Mouse (Mus musculus): ENCODE measurements around the gene Oscar.
"Not testable (repeated sequence)": the region's sequence is repeated elsewhere in the genome, so short reads cannot be mapped to it uniquely, and the experiment has no call there.

The Oscar gene

GRCm38 (mm10) chr7:3609082-3609481, 6.9 kb downstream of the Oscar start:
- DNase-seq, result no peak

DNA sequence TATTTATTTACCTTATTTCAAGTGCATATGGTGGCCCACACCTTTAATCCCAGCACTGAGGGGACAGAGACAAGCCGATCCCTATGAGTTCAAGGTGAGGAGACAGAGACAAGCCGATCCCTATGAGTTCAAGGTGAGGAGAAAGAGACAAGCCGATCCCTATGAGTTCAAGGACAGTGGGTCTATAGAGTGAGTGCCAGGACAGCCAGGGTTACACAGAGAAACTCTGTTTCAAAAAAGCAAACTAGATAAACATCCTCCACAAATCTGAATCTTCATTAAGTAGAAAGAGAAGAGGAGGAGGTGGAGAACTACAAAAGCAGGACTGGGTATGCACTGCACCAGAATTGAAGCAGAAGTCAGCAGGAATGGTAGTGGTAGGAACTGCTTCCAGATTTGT, 7.3 kb downstream of the Oscar start:
- no peak for DNase-seq

DNA sequence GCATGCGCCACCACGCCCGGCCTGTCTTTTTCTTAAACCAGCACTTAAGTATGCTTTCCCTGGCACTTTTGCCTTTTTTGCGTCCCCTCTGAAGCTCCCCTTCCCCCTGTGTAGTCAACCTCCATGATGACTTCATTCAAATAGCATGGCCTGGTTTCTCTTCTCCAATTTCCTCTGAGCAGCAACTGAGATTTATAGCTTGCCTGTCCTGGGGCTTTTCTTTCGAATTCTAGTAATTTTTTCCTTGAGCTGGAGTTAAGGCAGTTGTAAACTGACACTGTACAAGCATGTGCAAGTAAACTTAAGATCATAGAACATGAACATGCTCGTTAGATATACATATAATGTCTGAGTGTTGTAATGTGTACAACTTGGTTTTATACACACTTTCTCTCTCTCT, 8.6 kb downstream of the Oscar start:
- no peak for DNase-seq

DNA sequence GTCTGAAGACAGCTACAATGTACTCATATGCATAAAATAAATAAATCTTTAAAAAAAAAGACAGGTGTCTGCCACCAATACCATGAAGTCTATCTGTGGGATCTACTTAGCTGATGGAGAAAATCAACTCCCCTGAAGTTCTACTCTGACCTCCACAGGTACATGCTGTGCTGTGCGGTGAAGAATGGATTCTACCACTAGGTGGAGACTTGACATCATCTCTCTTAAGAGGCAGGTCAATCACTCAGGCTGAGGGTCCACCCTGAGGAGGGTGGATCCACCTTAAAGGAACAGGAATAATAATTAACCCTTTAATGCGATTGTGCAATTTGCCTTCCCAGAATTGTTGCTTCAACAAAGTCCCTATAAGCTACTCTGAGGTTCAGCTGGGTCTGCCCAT, 9.2 kb downstream of the Oscar start:
- DNase-seq, result no peak

DNA sequence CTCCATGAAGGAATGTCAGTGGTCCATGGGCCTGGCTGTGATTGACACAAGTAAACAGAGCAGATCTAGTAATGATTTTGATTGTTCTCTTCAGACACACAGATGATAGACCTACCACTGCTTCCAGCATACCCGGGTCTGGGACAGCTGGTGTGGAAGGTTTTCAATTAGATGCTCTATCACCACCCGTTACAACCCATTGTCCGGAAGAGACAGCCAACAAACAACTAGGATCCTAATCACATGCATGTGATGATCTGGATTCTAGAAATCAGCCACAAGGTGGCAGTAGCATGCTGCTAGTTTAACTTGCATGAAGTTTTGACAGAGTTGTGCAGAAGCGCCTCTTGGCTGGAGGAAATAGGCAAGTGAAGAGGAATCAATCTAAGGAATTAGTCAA, 14.8 kb downstream of the Oscar start:
- peak; percentile 67 for DNase-seq

- not testable (repeated sequence) for DNase-seq
Observed at GRCm38 (mm10) chr7:3597755-3598154, 18.2 kb downstream of the Oscar start.

GRCm38 (mm10) chr7:3595146-3595545, 20.8 kb downstream of the Oscar start:
- DNase-seq, result no peak

- DNase-seq, result no peak
Observed at GRCm38 (mm10) chr7:3594686-3595085, 21.3 kb downstream of the Oscar start.

GRCm38 (mm10) chr7:3593855-3594254, 22.1 kb downstream of the Oscar start:
- DNase-seq, result no peak

- DNase-seq, result no peak
Observed at GRCm38 (mm10) chr7:3591534-3591933, 24.4 kb downstream of the Oscar start.

DNA sequence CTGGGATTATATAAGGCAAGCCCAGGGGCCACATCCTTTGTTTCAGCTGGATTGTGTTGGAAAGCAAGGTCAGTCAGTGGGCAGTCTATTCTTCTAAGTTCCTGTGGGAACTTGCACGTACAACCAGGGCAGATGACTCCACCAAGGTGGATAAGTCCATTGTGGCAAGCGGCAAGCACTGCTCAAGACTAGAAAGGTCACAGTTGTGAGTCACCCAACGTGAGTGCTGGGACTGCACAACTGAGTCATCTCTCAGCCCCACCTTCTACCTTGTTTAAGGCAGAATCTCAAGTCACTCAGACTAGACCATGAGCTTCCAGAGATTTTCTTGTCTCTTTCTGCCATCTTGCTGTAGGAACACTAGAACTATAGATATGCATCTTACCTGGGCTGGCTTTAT, 25.4 kb downstream of the Oscar start:
- DNase-seq, result no peak

GRCm38 (mm10) chr7:3587292-3587691, 28.7 kb downstream of the Oscar start:
- no peak for DNase-seq

DNA sequence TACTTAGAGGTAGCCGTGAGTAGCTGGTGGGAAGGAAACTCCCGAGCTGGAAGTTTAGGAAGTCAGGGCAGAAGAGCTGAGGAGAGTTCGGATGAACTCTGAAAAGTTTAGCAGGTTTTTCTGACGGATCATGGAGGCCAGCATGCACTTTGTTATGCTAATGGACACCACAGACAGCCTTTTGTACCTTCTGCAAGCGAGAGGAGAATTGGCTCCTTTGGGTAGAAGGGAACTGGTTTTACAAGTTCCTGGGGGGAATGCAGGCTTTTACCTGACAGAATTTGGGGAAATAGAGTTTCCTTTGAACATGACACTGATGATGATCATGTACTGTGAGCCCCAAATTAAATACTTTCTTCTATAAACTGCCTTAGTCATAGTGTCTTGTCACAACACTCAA, 29.7 kb downstream of the Oscar start:
- no peak for DNase-seq

- no peak for DNase-seq
Observed at GRCm38 (mm10) chr7:3585763-3586162, 30.2 kb downstream of the Oscar start.

- no peak for DNase-seq
Observed at GRCm38 (mm10) chr7:3580029-3580428, 35.9 kb downstream of the Oscar start.

DNA sequence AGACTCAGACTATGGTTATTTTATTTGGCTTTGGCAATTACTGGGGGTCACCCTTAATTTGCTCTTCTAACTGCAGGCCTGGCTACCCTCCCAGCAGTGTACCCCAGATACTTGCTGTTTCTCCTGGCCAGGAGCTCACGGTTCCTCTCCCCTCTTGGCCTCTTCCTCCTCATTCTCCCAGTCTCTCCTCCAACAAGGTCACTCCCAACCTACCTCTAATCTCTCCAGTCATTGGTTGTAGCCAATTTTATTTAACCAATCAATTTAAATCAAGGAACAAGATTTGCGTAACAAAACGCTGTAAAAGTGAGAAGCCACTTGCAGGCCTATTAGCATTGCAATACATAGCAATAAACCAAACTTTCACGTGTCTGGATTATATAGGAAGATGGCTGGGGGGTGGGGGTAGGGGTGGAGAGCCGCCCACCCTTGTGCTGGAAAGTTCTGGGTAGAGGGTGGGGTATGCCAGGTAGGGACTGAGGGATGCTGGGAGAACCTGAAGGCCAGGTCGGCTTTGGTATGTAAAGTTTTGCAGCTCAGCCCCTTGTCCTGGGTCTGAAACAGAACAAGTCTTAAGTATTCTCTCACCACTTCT, 36.9 kb downstream of the Oscar start:
- no peak for DNase-seq

GRCm38 (mm10) chr7:3578196-3578595, 37.8 kb downstream of the Oscar start:
- no peak for DNase-seq

DNA sequence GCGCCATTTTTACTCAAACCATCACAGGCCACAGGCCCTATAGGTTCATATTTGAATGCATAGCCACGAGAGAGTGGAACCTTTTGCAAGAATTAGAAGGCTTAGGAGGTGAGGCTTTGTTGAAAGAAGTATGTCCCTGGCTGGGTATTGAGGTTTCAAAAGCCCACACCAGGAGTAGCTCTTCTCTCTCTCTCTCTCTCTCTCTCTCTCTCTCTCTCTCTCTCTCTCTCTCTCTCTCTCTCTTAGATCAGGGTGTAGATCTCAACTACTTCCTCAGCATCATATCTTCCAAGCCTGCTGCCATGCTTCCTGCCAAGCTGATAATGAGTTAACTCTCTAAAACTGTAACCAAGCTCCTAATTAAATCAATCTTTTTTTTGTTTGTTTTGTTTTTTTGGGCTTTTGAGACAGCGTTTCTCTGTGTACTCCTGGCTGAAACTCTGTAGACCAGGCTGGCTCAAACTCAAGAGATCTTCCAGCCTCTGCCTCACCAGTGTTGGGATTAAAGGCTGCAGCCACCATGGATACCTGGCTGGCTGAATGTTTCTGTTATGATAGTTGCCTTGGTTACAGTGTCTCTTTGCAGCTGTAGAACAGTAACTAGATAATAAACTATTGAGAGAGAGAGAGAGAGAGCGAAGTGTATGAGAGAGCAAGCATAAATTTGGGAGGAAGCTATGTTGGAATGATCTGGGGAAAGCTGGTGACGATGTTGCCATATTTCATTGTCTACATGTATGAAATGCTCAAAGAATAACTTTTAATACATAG, 39.4 kb downstream of the Oscar start:
- no peak for DNase-seq

DNA sequence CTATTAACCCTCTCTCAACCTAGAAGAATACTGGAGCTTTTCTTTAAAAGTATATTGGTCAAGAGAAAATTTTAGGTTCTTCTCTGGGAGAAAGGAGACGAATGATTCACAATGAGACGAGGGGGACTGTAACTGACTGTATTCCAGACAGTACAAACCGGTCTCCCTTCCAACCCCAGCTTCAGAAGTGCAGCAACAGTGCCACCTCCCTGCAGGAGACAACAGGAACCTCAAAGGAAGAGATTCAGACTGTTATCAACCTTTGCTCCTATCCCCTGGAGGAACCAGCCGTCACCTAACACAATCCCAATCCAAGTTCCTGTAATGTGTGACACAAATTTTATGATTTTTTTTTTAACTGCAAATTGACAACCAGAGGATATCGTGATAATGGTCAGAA, 41.7 kb downstream of the Oscar start:
- DNase-seq, result peak; percentile 33

GRCm38 (mm10) chr7:3571847-3572246, 44.1 kb downstream of the Oscar start:
- no peak for DNase-seq

DNA sequence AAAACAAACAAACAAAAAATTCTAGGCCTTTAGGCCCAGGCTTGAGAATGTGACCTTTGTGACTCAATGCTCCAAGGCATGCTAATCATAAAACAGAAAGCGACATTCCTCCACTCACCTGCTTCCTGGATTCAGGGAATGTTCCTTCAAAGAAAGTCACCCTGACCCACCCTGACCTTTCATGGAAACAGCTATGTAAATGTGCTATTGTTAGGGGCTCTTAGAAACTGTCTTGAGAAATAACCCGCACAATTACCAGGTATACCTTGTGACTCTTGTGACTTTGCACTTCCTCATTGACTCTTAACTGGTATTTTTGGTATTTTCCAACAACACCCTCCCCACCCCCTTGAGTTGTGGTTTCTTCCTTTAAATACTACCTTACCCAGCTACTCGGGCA, 45.4 kb downstream of the Oscar start:
- DNase-seq, result not testable (repeated sequence)

DNA sequence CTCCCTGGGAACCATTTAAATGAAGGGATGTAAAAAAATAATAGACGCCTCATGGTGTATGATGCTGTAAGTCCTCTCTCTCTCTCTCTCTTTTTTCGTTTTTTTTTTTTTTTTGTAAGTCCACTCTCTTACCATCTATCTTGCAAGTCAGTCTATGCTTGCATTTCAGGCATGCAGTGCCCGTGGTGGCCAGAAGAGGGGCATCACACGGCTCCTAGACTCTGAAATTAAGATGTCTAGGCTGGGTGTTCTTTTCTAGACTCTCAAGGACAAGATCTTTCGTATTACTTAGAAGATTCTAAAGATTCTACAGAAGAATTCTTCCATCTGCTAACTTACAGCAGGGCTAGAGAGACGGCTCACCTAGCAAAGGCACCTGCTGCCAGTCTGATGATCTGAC, 46.2 kb downstream of the Oscar start:
- DNase-seq, result no peak

DNA sequence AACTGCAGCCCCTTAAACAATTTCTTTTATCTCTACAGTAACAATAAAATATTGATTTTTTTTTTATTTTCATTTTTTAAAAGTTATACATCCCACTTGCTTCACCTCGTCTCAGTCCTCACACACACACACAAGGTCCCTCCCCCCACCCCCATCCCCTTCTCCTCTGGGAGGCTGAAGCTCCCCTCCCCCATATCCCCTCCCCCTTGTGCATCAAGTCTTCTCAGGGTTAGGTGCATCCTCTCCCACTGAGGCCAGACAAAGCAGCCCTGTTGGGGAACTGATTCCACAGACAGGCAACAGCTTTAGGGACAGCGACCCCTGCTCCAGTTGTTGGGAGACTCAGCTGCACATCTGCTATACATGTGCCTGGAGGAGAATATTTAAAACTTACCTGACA, 48.6 kb downstream of the Oscar start:
- no peak for DNase-seq

Data from right cerebral cortex, postnatal 14 days (tissue).